Mouse (Mus musculus) MEL (cell line): ENCODE measurements at regions not wholly inside any gene's neighbourhood (a gene's known extent, or its start where the extent isn't known, plus 50 kb on each side); places are given as distances from the start of the nearest gene placed in this dataset.

Experiments
- DNase-seq: peaks from one replicate; pipeline ENCODE4 v3.0.0; 2011; ENCODE audit warnings: low read depth, low spot score
- H3K27ac ChIP-seq: 2 replicates; pipeline ENCODE4 v1.5.1; 2012; ENCODE audit warnings: low read depth, mild to moderate bottlenecking, control low read depth, low read length, moderate library complexity; ENCODE audit not compliant: control insufficient read depth
- H3K27me3 ChIP-seq, 2 experiments: fragments of 150-350 bp in 1 of 2; sonication (generic) in 1 of 2; 2 replicates each; pipeline ENCODE4 v1.6.1; 2012; ENCODE audit warnings: low read length in 2 of 2, mild to moderate bottlenecking in 2 of 2, improper control_type of control experiment in 1 of 2, moderate library complexity in 1 of 2; ENCODE audit not compliant: insufficient read depth in 2 of 2, control insufficient read depth in 1 of 2
- H3K36me3 ChIP-seq, 2 experiments: 2 replicates each; pipeline ENCODE4 v1.6.1; 2012 to 2014; ENCODE audit warnings: low read length in 2 of 2, improper control_type of control experiment in 1 of 2, inconsistent platforms in 1 of 2, mild to moderate bottlenecking in 1 of 2; ENCODE audit not compliant: insufficient read depth in 2 of 2, control insufficient read depth in 1 of 2
- H3K4me1 ChIP-seq, 2 experiments: fragments of 150-350 bp in 1 of 2; sonication (generic) in 1 of 2; 2 replicates each; pipeline ENCODE4 v1.6.1; 2012; ENCODE audit warnings: low read length in 2 of 2, improper control_type of control experiment in 1 of 2, mild to moderate bottlenecking in 1 of 2; ENCODE audit not compliant: insufficient read depth in 2 of 2, control insufficient read depth in 1 of 2
- H3K4me3 ChIP-seq, 2 experiments: fragments of 150-350 bp in 1 of 2; sonication (generic) in 1 of 2; 2 replicates each; pipeline ENCODE4 v1.5.1; 2012; ENCODE audit warnings: low read depth in 2 of 2, low read length in 2 of 2, mild to moderate bottlenecking in 2 of 2, moderate library complexity in 2 of 2, control low read depth in 1 of 2, improper control_type of control experiment in 1 of 2; ENCODE audit not compliant: control insufficient read depth in 1 of 2, insufficient read depth in 1 of 2
- H3K79me2 ChIP-seq: 2 replicates; pipeline ENCODE4 v1.6.1; 2012; ENCODE audit warnings: mild to moderate bottlenecking, low read length, moderate library complexity; ENCODE audit not compliant: control insufficient read depth, poor library complexity, insufficient read depth
- H3K9ac ChIP-seq: 2 replicates; pipeline ENCODE4 v1.6.1; 2012; ENCODE audit warnings: low read depth, mild to moderate bottlenecking, control low read depth, low read length, moderate library complexity; ENCODE audit not compliant: control insufficient read depth, poor library complexity, severe bottlenecking
- H3K9me3 ChIP-seq: fragments of 150-350 bp; sonication (generic); replicated peaks from 2 replicates; pipeline ENCODE4 v1.6.1; 2012; ENCODE audit warnings: mild to moderate bottlenecking, low read length, improper control_type of control experiment, moderate library complexity; ENCODE audit not compliant: insufficient read depth
- BHLHE40 ChIP-seq: IDR thresholded peaks from 2 replicates; pipeline ENCODE4 v1.6.1; 2012; ENCODE audit warnings: low read depth, mild to moderate bottlenecking, inconsistent platforms, low read length, improper control_type of control experiment, borderline replicate concordance
- CHD1 ChIP-seq: IDR thresholded peaks from 2 replicates; pipeline ENCODE4 v1.6.1; 2012; ENCODE audit warnings: low read depth, mild to moderate bottlenecking, inconsistent platforms, low read length, improper control_type of control experiment
- E2F4 ChIP-seq: IDR thresholded peaks from 2 replicates; pipeline ENCODE4 v1.6.1; 2011; ENCODE audit warnings: low read depth, low read length, improper control_type of control experiment, borderline replicate concordance
- ELF1 ChIP-seq: IDR thresholded peaks from 2 replicates; pipeline ENCODE4 v1.6.1; 2014; ENCODE audit warnings: low read depth, mild to moderate bottlenecking, inconsistent platforms, low read length, improper control_type of control experiment, moderate library complexity
- GATA1 ChIP-seq: IDR thresholded peaks from 2 replicates; pipeline ENCODE4 v1.6.1; 2011; ENCODE audit warnings: low read depth, low read length, improper control_type of control experiment
- HCFC1 ChIP-seq: IDR thresholded peaks from 2 replicates; pipeline ENCODE4 v1.6.1; 2012; ENCODE audit warnings: low read depth, mild to moderate bottlenecking, inconsistent platforms, low read length, improper control_type of control experiment, moderate library complexity
- JUND ChIP-seq: IDR thresholded peaks from 2 replicates; pipeline ENCODE4 v1.6.1; 2011; ENCODE audit warnings: low read depth, mild to moderate bottlenecking, improper control_type of control experiment, low read length
- MAFK ChIP-seq: IDR thresholded peaks from 2 replicates; pipeline ENCODE4 v1.6.1; 2011; ENCODE audit warnings: low read depth, mild to moderate bottlenecking, low read length, improper control_type of control experiment, borderline replicate concordance
- MAX ChIP-seq: IDR thresholded peaks from 2 replicates; pipeline ENCODE4 v1.6.1; 2011; ENCODE audit warnings: low read length, improper control_type of control experiment
- MAZ ChIP-seq: IDR thresholded peaks from 2 replicates; pipeline ENCODE4 v1.6.1; 2012; ENCODE audit warnings: low read depth, mild to moderate bottlenecking, inconsistent platforms, low read length, improper control_type of control experiment
- MXI1 ChIP-seq: IDR thresholded peaks from 2 replicates; pipeline ENCODE4 v1.6.1; 2011; ENCODE audit warnings: mild to moderate bottlenecking, low read depth, low read length, improper control_type of control experiment
- MYC ChIP-seq: IDR thresholded peaks from 2 replicates; pipeline ENCODE4 v1.6.1; 2011; ENCODE audit warnings: low read depth, mild to moderate bottlenecking, low read length, improper control_type of control experiment, moderate library complexity
- NELFE ChIP-seq: IDR thresholded peaks from 2 replicates; pipeline ENCODE4 v1.6.1; 2011; ENCODE audit warnings: low read depth, low read length, improper control_type of control experiment
- NRF1 ChIP-seq: IDR thresholded peaks from 2 replicates; pipeline ENCODE4 v1.6.1; 2014; ENCODE audit warnings: low read depth, mild to moderate bottlenecking, inconsistent platforms, low read length, improper control_type of control experiment, moderate library complexity; ENCODE audit not compliant: poor library complexity, insufficient read depth, severe bottlenecking
- POLR2AphosphoS2 ChIP-seq: IDR thresholded peaks from 2 replicates; pipeline ENCODE4 v1.6.1; 2011; ENCODE audit warnings: low read length, improper control_type of control experiment
- RAD21 ChIP-seq: IDR thresholded peaks from 2 replicates; pipeline ENCODE4 v1.6.1; 2011; ENCODE audit warnings: mild to moderate bottlenecking, low read depth, low read length, improper control_type of control experiment
- RCOR1 ChIP-seq: IDR thresholded peaks from 2 replicates; pipeline ENCODE4 v1.6.1; 2012; ENCODE audit warnings: low read depth, mild to moderate bottlenecking, inconsistent platforms, low read length, improper control_type of control experiment
- SIN3A ChIP-seq: IDR thresholded peaks from 2 replicates; pipeline ENCODE4 v1.6.1; 2012; ENCODE audit warnings: low read length, improper control_type of control experiment, inconsistent platforms
- SMC3 ChIP-seq: IDR thresholded peaks from 2 replicates; pipeline ENCODE4 v1.6.1; 2011; ENCODE audit warnings: low read depth, low read length, improper control_type of control experiment
- TAL1 ChIP-seq: IDR thresholded peaks from 2 replicates; pipeline ENCODE4 v1.6.1; 2012; ENCODE audit warnings: mild to moderate bottlenecking, inconsistent platforms, low read length, moderate library complexity, mixed read lengths
- TCF12 ChIP-seq: IDR thresholded peaks from 2 replicates; pipeline ENCODE4 v1.6.1; 2014; ENCODE audit warnings: low read depth, mild to moderate bottlenecking, inconsistent platforms, low read length, improper control_type of control experiment, moderate library complexity
- UBTF ChIP-seq: IDR thresholded peaks from 2 replicates; pipeline ENCODE4 v1.6.1; 2012; ENCODE audit warnings: low read depth, mild to moderate bottlenecking, inconsistent platforms, low read length, improper control_type of control experiment, moderate library complexity, borderline replicate concordance; ENCODE audit not compliant: insufficient read depth
- USF2 ChIP-seq, 2 experiments: IDR thresholded peaks; 2 replicates each; pipeline ENCODE4 v1.6.1; 2011 to 2012; ENCODE audit warnings: improper control_type of control experiment in 2 of 2, low read length in 2 of 2, borderline replicate concordance in 1 of 2, inconsistent platforms in 1 of 2, low read depth in 1 of 2, mild to moderate bottlenecking in 1 of 2; ENCODE audit not compliant: insufficient read depth in 1 of 2
- ZKSCAN1 ChIP-seq: IDR thresholded peaks from 2 replicates; pipeline ENCODE4 v1.6.1; 2012; ENCODE audit warnings: low read depth, mild to moderate bottlenecking, inconsistent platforms, low read length, improper control_type of control experiment, moderate library complexity
- ZMIZ1 ChIP-seq: IDR thresholded peaks from 2 replicates; pipeline ENCODE4 v1.6.1; 2012; ENCODE audit warnings: low read depth, mild to moderate bottlenecking, inconsistent platforms, low read length, improper control_type of control experiment, moderate library complexity
- ZNF384 ChIP-seq: IDR thresholded peaks from 2 replicates; pipeline ENCODE4 v1.6.1; 2012; ENCODE audit warnings: low read depth, mild to moderate bottlenecking, inconsistent platforms, low read length, improper control_type of control experiment

- Histone ChIP-seq H3K36me3 (no peaks in the 10 kb centered on the region), H3K9me3 (no peaks in the 10 kb centered on the region)
Measured at GRCm38 (mm10) chr12:73831204-73831595, 70.0 kb upstream of the Hif1a start.

DNA sequence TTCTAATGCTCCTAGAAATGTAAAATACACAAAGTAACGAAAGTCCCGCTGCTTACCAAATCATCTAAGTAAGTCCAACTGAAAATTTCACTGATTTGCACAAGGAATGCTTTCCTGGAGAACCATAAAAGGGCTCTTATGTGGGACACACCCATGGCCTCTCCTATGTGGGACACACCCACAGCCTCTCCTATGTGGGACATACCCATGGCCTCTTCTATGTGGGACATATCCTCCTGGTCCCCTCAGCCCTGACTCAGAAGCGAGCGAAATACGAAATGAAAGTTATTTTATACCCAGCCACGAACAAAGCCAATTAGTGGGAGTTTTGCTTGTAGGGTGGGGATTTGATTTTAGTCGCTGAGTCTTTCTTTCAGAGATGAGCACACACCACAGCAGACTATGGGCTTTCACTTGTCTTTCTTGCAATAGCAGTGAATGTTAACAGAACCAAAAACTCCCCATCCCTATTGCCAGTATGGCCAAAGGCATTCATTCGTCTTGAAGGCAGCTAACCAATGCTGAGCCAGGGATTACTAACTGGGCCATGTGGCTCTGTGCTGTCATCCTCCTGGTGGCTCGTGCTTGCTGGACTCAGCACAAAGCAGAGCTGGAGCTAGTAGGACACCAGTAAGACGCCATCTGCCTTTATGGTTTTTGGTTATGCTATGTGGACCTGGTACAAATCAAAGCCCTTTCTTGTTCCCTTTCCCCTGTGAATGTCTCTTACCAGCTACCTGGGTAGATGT lies 69.4 kb upstream of the Hif1a start:
- H3K27ac ChIP-seq, result no peak overlapping the region
- no peaks in the 10 kb centered on the region for H3K4me1 ChIP-seq
- H3K9me3 ChIP-seq, result no peaks in the 10 kb centered on the region
- no peak overlapping the region for H3K4me3 ChIP-seq
- H3K27me3 ChIP-seq, result peaks cover 0 to 7% of the 10 kb centered on the region in 2 experiments; a peak in 3 of 4 replicates
- no peaks in the 10 kb centered on the region for H3K36me3 ChIP-seq
- DNase-seq, result no peak
- TF ChIP-seq CHD1 (no peak), NRF1 (no peak), SMC3 (no peak), ELF1 (no peak), ZMIZ1 (no peak), MAX (no peak), HCFC1 (no peak), TCF12 (no peak), MAFK (no peak), RAD21 (no peak), MXI1 (no peak), SIN3A (no peak)
- H3K9ac ChIP-seq, result no peak overlapping the region
- H3K79me2 ChIP-seq, result no peaks in the 10 kb centered on the region

More at GRCm38 (mm10) chr12:73831204-73831595, 70.0 kb upstream of the Hif1a start:
- Histone ChIP-seq H3K27me3 (peaks cover 0 to 7% of the 10 kb centered on the region in 2 experiments; a peak in 3 of 4 replicates), H3K9ac (no peak overlapping the region), H3K79me2 (no peaks in the 10 kb centered on the region), H3K27ac (no peak overlapping the region), H3K4me3 (no peak overlapping the region), H3K4me1 (no peaks in the 10 kb centered on the region)
- DNase-seq, result no peak
- no peak for TF ChIP-seq MYC
- no peak for TF ChIP-seq GATA1
- no peak for TF ChIP-seq MAX
- TF ChIP-seq JUND, result no peak
- TF ChIP-seq SMC3, result no peak
- no peak for TF ChIP-seq RAD21
- TF ChIP-seq E2F4, result no peak
- TF ChIP-seq UBTF, result no peak
- no peak for TF ChIP-seq ZNF384
- no peak for TF ChIP-seq BHLHE40
- TF ChIP-seq ZMIZ1, result no peak
- no peak for TF ChIP-seq TAL1
- no peak for TF ChIP-seq MAZ
- TF ChIP-seq POLR2AphosphoS2, result no peak
- TF ChIP-seq NELFE, result no peak
- no peak for TF ChIP-seq RCOR1
- TF ChIP-seq MXI1, result no peak
- no peak for TF ChIP-seq USF2 (IDR thresholded peaks at IDR 0.05; ENCODE audit: borderline replicate concordance in 1 of 2, insufficient read depth in 1 of 2, low read depth in 1 of 2, low read length in 2 of 2)
- no peak for TF ChIP-seq ZKSCAN1
